Mouse (Mus musculus) CH12.LX (cell line): ENCODE data around the gene Gpr55. TPM values are rescaled to one million over a fixed set of nuclear protein-coding genes. Genes with fewer than 3 reads are reported as not detected.

ENCODE experiments used
- DNase-seq: peaks from one replicate; pipeline ENCODE4 v3.0.0-alpha.2; 2013; ENCODE audit errors: extremely low read depth
- H3K27ac ChIP-seq: 2 replicates; pipeline ENCODE4 v1.5.1; 2012; ENCODE audit warnings: low read depth, mild to moderate bottlenecking, control low read depth, moderate library complexity; ENCODE audit not compliant: insufficient read depth
- H3K27me3 ChIP-seq: replicated peaks from 2 replicates; pipeline ENCODE3; 2012; ENCODE audit warnings: inconsistent platforms
- H3K36me3 ChIP-seq, 2 experiments: replicated peaks in 1 of 2; 2 replicates each; pipeline versions ENCODE3 to v1.6.1; 2012; ENCODE audit warnings: inconsistent platforms in 1 of 2, low read length in 1 of 2, mild to moderate bottlenecking in 1 of 2, mixed read lengths in 1 of 2, moderate library complexity in 1 of 2; ENCODE audit not compliant: control insufficient read depth in 1 of 2, insufficient read depth in 1 of 2
- H3K4me1 ChIP-seq, 2 experiments: 2 replicates each; pipeline ENCODE4 v1.6.1; 2012; ENCODE audit warnings: inconsistent platforms in 1 of 2, moderate library complexity in 1 of 2; ENCODE audit not compliant: insufficient read depth in 2 of 2, control insufficient read depth in 1 of 2
- H3K4me2 ChIP-seq: 2 replicates; pipeline ENCODE4 v1.6.1; 2012; ENCODE audit warnings: low read depth, mild to moderate bottlenecking, control low read depth; ENCODE audit not compliant: poor library complexity, insufficient read depth, severe bottlenecking
- H3K4me3 ChIP-seq, 3 experiments: fragments of 150-350 bp in 1 of 3; sonication (generic) in 1 of 3; replicated peaks in 1 of 3; 2 replicates each; pipeline versions ENCODE3 to v1.5.1; 2011 to 2012; ENCODE audit warnings: low read depth in 2 of 3, low read length in 2 of 3, mild to moderate bottlenecking in 2 of 3, moderate library complexity in 2 of 3, control low read depth in 1 of 3, improper control_type of control experiment in 1 of 3, inconsistent platforms in 1 of 3, mixed read lengths in 1 of 3; ENCODE audit not compliant: poor library complexity in 1 of 3
- H3K79me2 ChIP-seq: replicated peaks from 2 replicates; pipeline ENCODE4 v1.6.1; 2012; ENCODE audit warnings: mild to moderate bottlenecking, moderate library complexity; ENCODE audit not compliant: control insufficient read depth, poor library complexity, insufficient read depth, severe bottlenecking; ENCODE audit errors: extremely low read depth
- H3K9ac ChIP-seq: 2 replicates; pipeline ENCODE4 v1.6.1; 2012; ENCODE audit warnings: low read depth, mild to moderate bottlenecking, control low read depth, moderate library complexity; ENCODE audit not compliant: insufficient read depth
- H3K9me3 ChIP-seq: replicated peaks from 2 replicates; pipeline ENCODE3; 2012; ENCODE audit warnings: low read length, inconsistent platforms, mixed read lengths
- BHLHE40 ChIP-seq: IDR thresholded peaks from 2 replicates; pipeline ENCODE4 v1.6.1; 2011; ENCODE audit warnings: mild to moderate bottlenecking, low read depth, low read length, improper control_type of control experiment
- CHD1 ChIP-seq: IDR thresholded peaks from 2 replicates; pipeline ENCODE4 v1.6.1; 2012; ENCODE audit warnings: low read depth, low read length, improper control_type of control experiment, inconsistent platforms
- CHD2 ChIP-seq: IDR thresholded peaks from 2 replicates; pipeline ENCODE4 v1.6.1; 2011; ENCODE audit warnings: low read length, improper control_type of control experiment
- E2F4 ChIP-seq: IDR thresholded peaks from 2 replicates; pipeline ENCODE4 v1.6.1; 2011; ENCODE audit warnings: low read depth, low read length, improper control_type of control experiment; ENCODE audit not compliant: insufficient replicate concordance
- ELF1 ChIP-seq: IDR thresholded peaks from 2 replicates; pipeline ENCODE4 v1.6.1; 2014; ENCODE audit warnings: low read depth, mild to moderate bottlenecking, inconsistent platforms, low read length, improper control_type of control experiment
- ETS1 ChIP-seq: conservative IDR thresholded peaks from 2 replicates; pipeline ENCODE4 v1.6.1; 2012; ENCODE audit warnings: low read depth, mild to moderate bottlenecking, inconsistent platforms, low read length, improper control_type of control experiment, moderate library complexity
- GABPA ChIP-seq: IDR thresholded peaks from 2 replicates; pipeline ENCODE4 v1.6.1; 2012; ENCODE audit warnings: low read depth, low read length, improper control_type of control experiment, inconsistent platforms; ENCODE audit not compliant: insufficient replicate concordance
- IRF4 ChIP-seq: IDR thresholded peaks from 2 replicates; pipeline ENCODE4 v1.6.1; 2014; ENCODE audit warnings: low read depth, mild to moderate bottlenecking, inconsistent platforms, low read length, improper control_type of control experiment
- JUND ChIP-seq: conservative IDR thresholded peaks from 2 replicates; pipeline ENCODE4 v1.6.1; 2011; ENCODE audit warnings: low read depth, low read length, improper control_type of control experiment
- MXI1 ChIP-seq: IDR thresholded peaks from 2 replicates; pipeline ENCODE4 v1.6.1; 2011; ENCODE audit warnings: mild to moderate bottlenecking, low read depth, low read length, improper control_type of control experiment
- MYC ChIP-seq: IDR thresholded peaks from 2 replicates; pipeline ENCODE4 v1.6.1; 2011; ENCODE audit warnings: low read depth, mild to moderate bottlenecking, improper control_type of control experiment, low read length
- NRF1 ChIP-seq: IDR thresholded peaks from 2 replicates; pipeline ENCODE4 v1.6.1; 2014; ENCODE audit warnings: low read depth, mild to moderate bottlenecking, inconsistent platforms, low read length, improper control_type of control experiment, moderate library complexity
- PAX5 ChIP-seq: IDR thresholded peaks from 2 replicates; pipeline ENCODE4 v1.6.1; 2012; ENCODE audit warnings: low read length, inconsistent platforms, mixed read lengths
- POLR2AphosphoS2 ChIP-seq: IDR thresholded peaks from 2 replicates; pipeline ENCODE4 v1.6.1; 2011; ENCODE audit warnings: low read depth, low read length, improper control_type of control experiment
- RAD21 ChIP-seq: IDR thresholded peaks from 2 replicates; pipeline ENCODE4 v1.6.1; 2011; ENCODE audit warnings: low read depth, mild to moderate bottlenecking, low read length, improper control_type of control experiment, moderate library complexity
- RCOR1 ChIP-seq: conservative IDR thresholded peaks from 2 replicates; pipeline ENCODE4 v1.6.1; 2012; ENCODE audit warnings: low read depth, mild to moderate bottlenecking, inconsistent platforms, low read length, improper control_type of control experiment
- SMC3 ChIP-seq: IDR thresholded peaks from 2 replicates; pipeline ENCODE4 v1.6.1; 2011; ENCODE audit warnings: low read depth, low read length, improper control_type of control experiment
- TBP ChIP-seq: conservative IDR thresholded peaks from 2 replicates; pipeline ENCODE4 v1.6.1; 2011; ENCODE audit warnings: low read depth, low read length, improper control_type of control experiment
- USF2 ChIP-seq: conservative IDR thresholded peaks from 2 replicates; pipeline ENCODE4 v1.6.1; 2011; ENCODE audit warnings: low read depth, low read length, improper control_type of control experiment
- dilution Hi-C: fragments of 300-500 bp; cut with MboI; formaldehyde crosslinking; loops from 2 replicates; pipeline ENCODE4 v1.14.3; 2020; ENCODE audit warnings: low sequenced_read_pairs; ENCODE audit not compliant: extremely low pct_unique_long_range_greater_than_20kb, extremely low pct_ligation_motif_present
- in situ Hi-C: fragments of 300-500 bp; cut with MboI; formaldehyde crosslinking; loops from 3 replicates; pipeline ENCODE4 v1.14.3; 2019; ENCODE audit warnings: low sequenced_read_pairs, low pct_ligation_motif_present, low pct_unique_long_range_greater_than_20kb, mixed read lengths
- polyA plus RNA-seq: library from polyadenylated mRNA; unstranded; fragments of >175 nt; gene quantifications from 2 replicates; pipeline ENCODE4 v1.2.1, GENCODE M21; 2012; ENCODE audit warnings: low read depth; ENCODE audit not compliant: insufficient read length
- total RNA-seq, 2 experiments: library from RNA; depleted of rRNA; stranded (reverse); fragments of 300-350 nt in 1 of 2; fragments of >200 nt in 1 of 2; gene quantifications; 2 replicates each; pipeline ENCODE4 v1.2.3; 2012 to 2014

Gpr55 gene
- total and polyA plus RNA-seq, 3 experiments: 16.4 to 24.3 (median 17.3) TPM

DNA sequence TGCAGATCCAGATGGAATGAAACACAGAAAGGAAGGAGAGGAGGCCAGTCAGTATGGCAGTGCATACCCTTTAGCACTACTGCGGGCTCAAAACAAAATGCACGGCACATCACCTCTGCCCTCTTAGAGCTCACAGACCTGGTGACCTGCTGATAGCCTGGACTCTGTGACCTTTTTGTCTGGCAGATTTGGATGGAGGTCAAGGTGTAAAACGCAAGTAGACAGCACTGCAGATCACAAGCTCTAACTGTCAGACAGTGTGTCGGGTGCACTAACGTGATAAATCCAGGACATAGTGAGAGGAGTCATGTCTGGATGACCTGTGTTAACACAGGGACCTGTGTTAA lies 38.0 kb downstream of the Gpr55 start:
- no peaks in the 10 kb centered on the region for H3K27me3 ChIP-seq
- H3K27ac ChIP-seq: no peak overlapping the region
- dilution Hi-C loops (no loop called here), in situ Hi-C loops (no loop called here)
- no peaks in the 10 kb centered on the region for H3K79me2 ChIP-seq
- no peaks in the 10 kb centered on the region for H3K36me3 ChIP-seq
- no peak for TF ChIP-seq MXI1
- no peak for TF ChIP-seq RCOR1
- TF ChIP-seq E2F4: no peak
- no peak for TF ChIP-seq BHLHE40
- TF ChIP-seq RAD21: no peak
- no peak for TF ChIP-seq PAX5
- no peak for TF ChIP-seq MYC
- no peak for TF ChIP-seq IRF4
- TF ChIP-seq NRF1: no peak
- TF ChIP-seq CHD1: no peak
- no peak for TF ChIP-seq JUND
- TF ChIP-seq ELF1: no peak
- no peak for TF ChIP-seq CHD2
- no peak for TF ChIP-seq GABPA
- H3K4me1 ChIP-seq: peaks cover 0 to 6% of the 10 kb centered on the region in 2 experiments; a peak in 2 of 4 replicates
- DNase-seq: no peak
- H3K9ac ChIP-seq: no peak overlapping the region
- peaks cover 7% of the 10 kb centered on the region for H3K9me3 ChIP-seq
- H3K4me3 ChIP-seq: no peak overlapping the region
- no peak overlapping the region for H3K4me2 ChIP-seq

DNA sequence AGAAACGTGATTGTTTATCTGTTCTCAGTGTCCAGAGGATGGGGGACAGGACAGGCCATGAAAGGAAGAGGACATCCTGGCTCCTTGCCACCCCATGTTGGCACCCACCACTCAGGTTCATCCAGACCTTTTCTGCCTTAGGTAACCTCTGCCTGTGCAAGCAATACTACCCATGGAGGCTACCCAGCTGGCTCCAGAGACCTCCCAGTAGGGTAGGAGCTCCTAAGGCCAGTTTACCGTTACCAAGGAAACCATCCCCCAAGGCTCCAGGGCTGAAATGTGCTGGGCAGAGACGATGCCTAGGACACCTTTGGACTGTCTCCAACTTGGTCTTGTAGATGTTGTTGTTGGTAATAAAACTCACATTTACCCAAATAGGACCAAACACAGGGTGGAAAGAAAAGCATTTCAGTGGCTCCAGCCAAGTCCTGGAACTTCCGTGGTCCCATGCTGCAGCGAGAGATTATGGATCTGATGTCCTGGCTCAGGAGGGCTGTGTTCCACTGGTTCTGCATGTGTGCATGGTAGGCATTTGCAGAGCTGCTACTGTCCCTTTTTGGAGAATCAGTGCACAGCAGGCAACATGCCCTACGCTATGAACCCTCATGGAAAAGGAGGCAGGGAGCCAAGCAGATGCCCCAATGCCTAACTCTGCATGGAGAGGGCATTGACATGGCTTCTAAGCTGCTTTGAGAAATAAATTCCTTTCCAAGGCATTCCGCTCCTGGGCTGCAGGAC lies 38.5 kb downstream of the Gpr55 start:
- no peak overlapping the region for H3K4me3 ChIP-seq
- dilution Hi-C loops: no loop called here
- no peak for TF ChIP-seq SMC3
- no peak for TF ChIP-seq POLR2AphosphoS2
- TF ChIP-seq MYC: no peak
- TF ChIP-seq E2F4: no peak
- TF ChIP-seq ETS1: no peak
- TF ChIP-seq IRF4: no peak
- no peak for TF ChIP-seq MXI1
- TF ChIP-seq ELF1: no peak
- TF ChIP-seq TBP: no peak
- no peak for TF ChIP-seq USF2
- TF ChIP-seq, all 38 proteins: peak for 0
- Histone ChIP-seq H3K4me2 (no peak overlapping the region), H3K79me2 (no peaks in the 10 kb centered on the region), H3K9me3 (peaks cover 7% of the 10 kb centered on the region), H3K27me3 (no peaks in the 10 kb centered on the region), H3K36me3 (no peaks in the 10 kb centered on the region), H3K9ac (no peak overlapping the region), H3K4me1 (peaks cover 0 to 6% of the 10 kb centered on the region in 2 experiments; a peak in 1 of 4 replicates), H3K27ac (no peak overlapping the region)
- no peak for DNase-seq
- in situ Hi-C loops: no loop called here
